Mouse (Mus musculus) neural tube, embryonic 14.5 days (tissue): ENCODE data around the gene D10Jhu81e. TPM values are rescaled to one million over a fixed set of nuclear protein-coding genes. Genes with fewer than 3 reads are reported as not detected.
A peak's percentile ranks its signal among the peaks of the same experiment; 100 is the strongest.

ENCODE experiments used
- ATAC-seq: fragments of 200-750 bp; cut with Nextera tagmentation; 2 replicates; pipeline ENCODE4 v1.8.0; 2017; ENCODE audit warnings: low read depth, mild to moderate bottlenecking, moderate TSS enrichment, moderate library complexity
- H3K27ac ChIP-seq: fragments of 300-500 bp; sonication (generic); 2 replicates; pipeline ENCODE4 v1.5.1; 2014; ENCODE audit warnings: low read depth, mild to moderate bottlenecking, control low read depth, low read length, moderate library complexity, mixed read lengths
- H3K27me3 ChIP-seq: fragments of 300-500 bp; sonication (generic); 2 replicates; pipeline ENCODE4 v1.6.1; 2014; ENCODE audit warnings: low read length; ENCODE audit not compliant: control insufficient read depth, insufficient read depth
- H3K36me3 ChIP-seq: fragments of 300-500 bp; sonication (generic); 2 replicates; pipeline ENCODE4 v1.6.1; 2014; ENCODE audit warnings: low read length, mixed read lengths; ENCODE audit not compliant: control insufficient read depth, insufficient read depth
- H3K4me1 ChIP-seq: fragments of 300-500 bp; sonication (generic); 2 replicates; pipeline ENCODE4 v1.6.1; 2014; ENCODE audit warnings: low read length; ENCODE audit not compliant: control insufficient read depth, insufficient read depth
- H3K4me2 ChIP-seq: fragments of 300-500 bp; sonication (generic); 2 replicates; pipeline ENCODE4 v1.6.1; 2014; ENCODE audit warnings: mild to moderate bottlenecking, low read depth, low read length, control low read depth
- H3K4me3 ChIP-seq: fragments of 300-500 bp; sonication (generic); 2 replicates; pipeline ENCODE4 v1.5.1; 2014; ENCODE audit warnings: low read depth, low read length, control low read depth, mixed read lengths
- H3K9ac ChIP-seq: fragments of 300-500 bp; sonication (generic); replicated peaks from 2 replicates; pipeline ENCODE4 v1.6.1; 2014; ENCODE audit warnings: low read depth, mild to moderate bottlenecking, control low read depth, low read length, mixed read lengths
- H3K9me3 ChIP-seq: fragments of 300-500 bp; sonication (generic); 2 replicates; pipeline ENCODE4 v1.6.1; 2016; ENCODE audit warnings: low read length; ENCODE audit not compliant: control insufficient read depth
- WGBS: fragments of 180-500 bp; shearing (Covaris S2); extraction: QIAGEN DNeasy Blood & Tissue Kit; methylation state at CpG from one replicate; pipeline ENCODE4 v1.1.7; 2014; 5-methylcytosine and 5-hydroxymethylcytosine counted together
- polyA plus RNA-seq: library from polyadenylated mRNA; unstranded; fragments of >200 nt; fragmentation: Nextera tagmentation; extraction: Ambion mirVana; gene quantifications from 2 replicates; pipeline ENCODE4 v1.2.1, GENCODE M21; 2014

Gene D10Jhu81e
- polyA plus RNA-seq, 1 experiment from 2014 or later: 16.0 TPM

DNA sequence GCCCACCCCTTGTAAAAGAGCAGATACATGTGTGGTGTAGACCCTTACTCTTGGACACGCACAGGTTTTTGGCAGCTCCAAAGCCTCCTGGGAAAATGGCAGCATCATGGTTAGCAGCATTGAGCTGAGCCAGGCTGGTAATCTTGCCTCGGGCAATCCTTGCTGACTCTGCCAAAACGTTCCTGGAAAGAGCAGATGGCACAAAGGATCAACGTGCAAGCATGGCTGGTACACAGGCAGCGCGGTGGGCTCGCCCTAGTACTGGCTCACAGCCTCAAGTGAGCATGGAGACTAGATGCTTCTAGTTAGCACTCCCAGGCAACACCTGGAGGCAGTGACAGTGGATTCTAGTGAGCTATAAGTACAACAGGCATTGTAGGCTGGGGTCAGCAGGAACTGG lies 2.2 kb downstream of the D10Jhu81e start:
- ATAC-seq: no peak
- H3K4me2 ChIP-seq: no peak overlapping the region
- H3K4me1 ChIP-seq: peaks cover 15% of the 10 kb centered on the region
- 73% methylated on average over 7 of the region's 7 CpGs for WGBS
- H3K36me3 ChIP-seq: peaks cover 38% of the 10 kb centered on the region
- H3K9me3 ChIP-seq: no peaks in the 10 kb centered on the region
- no peak overlapping the region for H3K9ac ChIP-seq
- no peak overlapping the region for H3K27ac ChIP-seq
- no peaks in the 10 kb centered on the region for H3K27me3 ChIP-seq
- H3K4me3 ChIP-seq: no peak overlapping the region

DNA sequence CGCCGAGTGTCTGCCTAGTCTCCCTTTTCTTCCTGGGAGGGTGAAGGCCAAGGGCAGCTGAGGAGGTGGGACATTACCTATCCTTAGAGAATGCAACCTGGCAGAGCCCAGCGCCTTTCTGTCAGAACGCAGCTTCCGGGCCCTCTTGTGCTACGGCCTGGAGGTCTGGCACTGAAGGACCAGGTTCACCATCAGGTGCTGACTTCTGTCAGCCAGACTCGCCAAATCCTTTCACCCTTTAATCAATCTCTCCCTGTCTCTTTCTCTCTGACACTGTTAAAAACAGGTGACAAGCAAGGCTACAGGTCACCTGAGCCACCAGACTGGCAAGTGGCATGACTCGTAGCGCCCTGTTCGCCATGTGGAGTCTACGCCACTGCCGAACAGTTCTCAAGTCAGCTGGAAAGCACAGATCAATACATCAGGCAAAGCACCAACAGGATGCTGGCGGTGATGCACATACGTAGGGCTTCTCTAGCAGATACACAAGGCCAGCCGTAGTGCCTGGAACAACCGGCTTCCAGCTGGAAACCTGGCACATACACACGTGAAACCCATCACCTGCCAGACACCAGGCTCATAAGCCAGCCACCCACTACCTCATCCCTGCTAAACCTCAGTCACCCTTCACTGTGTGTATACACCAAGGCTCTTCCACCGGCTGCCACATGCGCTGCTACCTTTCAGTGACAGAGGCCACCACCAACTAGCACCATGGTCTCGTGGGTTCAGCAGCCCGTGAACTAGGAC lies 4.2 kb downstream of the D10Jhu81e start:
- Histone ChIP-seq H3K36me3 (peaks cover 34% of the 10 kb centered on the region), H3K4me3 (no peak overlapping the region), H3K9ac (no peak overlapping the region), H3K27me3 (no peaks in the 10 kb centered on the region), H3K9me3 (no peaks in the 10 kb centered on the region), H3K4me1 (peaks cover 15% of the 10 kb centered on the region), H3K4me2 (no peak overlapping the region), H3K27ac (no peak overlapping the region)
- ATAC-seq: no peak
- 92% methylated on average over 21 of the region's 21 CpGs for WGBS

DNA sequence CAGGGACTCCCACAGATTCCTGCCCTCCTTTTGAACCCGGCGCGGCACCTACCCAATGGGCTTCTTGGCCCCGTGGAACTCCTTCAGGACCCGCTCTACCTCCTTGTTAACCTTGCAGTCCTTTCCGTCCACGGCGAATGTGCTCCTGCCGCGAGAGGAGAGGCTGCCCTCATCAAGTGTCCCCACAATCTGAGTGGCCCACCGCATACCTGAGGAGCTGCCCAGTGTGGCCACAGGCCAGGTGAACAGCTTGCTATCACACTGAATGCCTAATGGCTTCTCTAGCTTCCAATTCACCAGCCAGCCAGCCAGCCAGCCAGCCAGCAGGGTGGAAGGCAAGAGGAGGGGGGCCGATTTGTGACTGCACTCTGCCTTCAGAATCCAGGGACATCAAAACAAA lies 4.8 kb downstream of the D10Jhu81e start:
- no peak for ATAC-seq
- Histone ChIP-seq H3K4me2 (no peak overlapping the region), H3K4me3 (no peak overlapping the region), H3K36me3 (peaks cover 34% of the 10 kb centered on the region), H3K9ac (no peak overlapping the region), H3K4me1 (peaks cover 10% of the 10 kb centered on the region), H3K9me3 (no peaks in the 10 kb centered on the region), H3K27ac (no peak overlapping the region), H3K27me3 (no peaks in the 10 kb centered on the region)
- 93% methylated on average over 12 of the region's 12 CpGs for WGBS

DNA sequence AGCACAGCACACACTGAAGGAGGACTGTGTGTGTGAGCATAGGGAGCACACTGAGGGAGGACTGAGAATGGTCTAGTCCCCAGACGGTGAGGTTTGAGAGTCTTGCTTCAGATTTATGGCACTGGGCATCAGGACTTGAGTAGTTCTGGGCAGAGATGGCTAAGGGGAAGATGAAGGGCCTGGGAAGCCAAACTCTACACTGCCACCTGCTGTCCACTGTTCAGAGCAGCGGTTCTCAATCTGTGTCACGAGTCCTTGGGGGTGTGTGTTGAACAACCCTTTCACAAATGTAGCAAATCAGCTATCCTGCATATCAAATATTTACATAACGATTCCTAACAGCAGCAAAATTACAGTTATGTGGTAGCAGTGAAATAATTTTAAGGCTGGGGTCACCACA lies 5.7 kb downstream of the D10Jhu81e start:
- H3K4me2 ChIP-seq: no peak overlapping the region
- no peak for ATAC-seq
- H3K36me3 ChIP-seq: peaks cover 34% of the 10 kb centered on the region
- no peaks in the 10 kb centered on the region for H3K27me3 ChIP-seq
- peaks cover 10% of the 10 kb centered on the region for H3K4me1 ChIP-seq
- no peak overlapping the region for H3K9ac ChIP-seq
- WGBS: 33% methylated on average over 4 of the region's 4 CpGs
- H3K4me3 ChIP-seq: no peak overlapping the region
- H3K9me3 ChIP-seq: no peaks in the 10 kb centered on the region
- no peak overlapping the region for H3K27ac ChIP-seq

DNA sequence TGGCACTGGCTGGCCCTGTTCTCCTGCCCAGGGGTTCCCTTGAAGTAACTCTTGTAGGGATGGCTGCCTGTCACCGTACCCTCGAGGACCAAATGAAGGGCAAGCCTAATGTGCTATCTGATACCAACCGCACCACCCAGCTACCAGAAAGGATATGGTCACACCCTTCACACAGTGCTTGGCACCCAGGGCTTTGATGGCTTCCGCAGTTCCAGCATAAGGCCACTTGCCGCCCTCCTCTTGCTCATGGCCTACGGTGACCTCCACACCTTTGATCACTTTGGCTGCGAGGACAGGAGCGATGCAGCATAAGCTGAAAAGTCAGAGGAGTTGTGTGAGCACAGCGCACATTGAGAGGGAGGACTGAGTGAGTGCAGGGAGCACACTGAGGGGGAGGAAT lies 6.3 kb downstream of the D10Jhu81e start:
- no peak for ATAC-seq
- H3K27me3 ChIP-seq: no peaks in the 10 kb centered on the region
- H3K9ac ChIP-seq: no peak overlapping the region
- H3K4me2 ChIP-seq: no peak overlapping the region
- H3K27ac ChIP-seq: no peak overlapping the region
- H3K4me3 ChIP-seq: no peak overlapping the region
- 95% methylated on average over 9 of the region's 9 CpGs for WGBS
- H3K4me1 ChIP-seq: 0 out of 2 replicates have a peak, but pooled peaks cover 3% of the 10 kb centered on the region
- H3K36me3 ChIP-seq: peaks cover 34% of the 10 kb centered on the region
- no peaks in the 10 kb centered on the region for H3K9me3 ChIP-seq

DNA sequence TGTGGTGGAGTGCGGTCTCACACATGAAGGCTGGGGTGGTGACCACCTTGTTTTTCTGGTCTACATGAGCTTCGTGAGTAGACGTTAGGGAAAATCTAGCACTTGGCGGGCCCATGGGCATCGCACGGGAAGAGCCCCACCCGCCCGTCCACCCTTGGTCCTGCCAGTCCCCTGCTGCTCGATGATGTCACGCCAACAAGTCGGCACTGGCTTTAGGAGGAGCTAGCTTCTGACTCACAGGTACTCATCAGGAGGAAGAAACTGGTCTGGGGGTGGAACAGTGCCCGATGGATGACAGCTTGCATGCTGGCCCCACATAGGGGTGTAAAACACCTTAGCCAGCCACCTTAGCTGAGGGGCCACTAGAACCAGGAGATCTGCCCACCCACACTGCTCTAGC lies 6.9 kb downstream of the D10Jhu81e start:
- no peak for ATAC-seq
- Histone ChIP-seq H3K27ac (no peak overlapping the region), H3K27me3 (no peaks in the 10 kb centered on the region), H3K9me3 (no peaks in the 10 kb centered on the region), H3K4me2 (no peak overlapping the region), H3K9ac (no peak overlapping the region), H3K4me3 (no peak overlapping the region), H3K4me1 (0 out of 2 replicates have a peak, but pooled peaks cover 3% of the 10 kb centered on the region), H3K36me3 (peaks cover 34% of the 10 kb centered on the region)
- 93% methylated on average over 12 of the region's 12 CpGs for WGBS

DNA sequence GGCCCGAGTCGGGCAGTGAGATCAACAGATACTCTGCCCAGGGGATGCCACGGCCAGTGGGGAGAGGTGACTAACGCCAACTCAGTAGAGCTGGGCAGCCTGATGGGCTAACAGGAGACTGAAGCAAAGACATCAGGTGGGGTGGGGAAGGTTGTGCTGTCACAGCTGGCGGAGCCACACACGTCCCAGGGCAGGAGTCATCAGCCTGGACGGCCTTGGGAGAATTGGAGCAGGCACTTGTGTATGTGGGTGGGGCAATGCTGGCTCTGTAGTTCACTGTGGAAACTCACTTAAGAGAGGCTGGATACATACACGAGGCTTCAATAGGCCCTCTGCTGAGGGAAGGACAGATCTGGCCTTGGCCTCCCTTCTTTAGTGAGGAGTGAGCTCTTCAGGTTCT lies 8.5 kb downstream of the D10Jhu81e start:
- 89% methylated on average over 8 of the region's 8 CpGs for WGBS
- Histone ChIP-seq H3K9me3 (no peaks in the 10 kb centered on the region), H3K27ac (no peak overlapping the region), H3K9ac (no peak overlapping the region), H3K4me2 (no peak overlapping the region), H3K36me3 (peaks cover 27% of the 10 kb centered on the region), H3K27me3 (no peaks in the 10 kb centered on the region), H3K4me1 (0 out of 2 replicates have a peak, but pooled peaks cover 3% of the 10 kb centered on the region), H3K4me3 (no peak overlapping the region)
- ATAC-seq: no peak

DNA sequence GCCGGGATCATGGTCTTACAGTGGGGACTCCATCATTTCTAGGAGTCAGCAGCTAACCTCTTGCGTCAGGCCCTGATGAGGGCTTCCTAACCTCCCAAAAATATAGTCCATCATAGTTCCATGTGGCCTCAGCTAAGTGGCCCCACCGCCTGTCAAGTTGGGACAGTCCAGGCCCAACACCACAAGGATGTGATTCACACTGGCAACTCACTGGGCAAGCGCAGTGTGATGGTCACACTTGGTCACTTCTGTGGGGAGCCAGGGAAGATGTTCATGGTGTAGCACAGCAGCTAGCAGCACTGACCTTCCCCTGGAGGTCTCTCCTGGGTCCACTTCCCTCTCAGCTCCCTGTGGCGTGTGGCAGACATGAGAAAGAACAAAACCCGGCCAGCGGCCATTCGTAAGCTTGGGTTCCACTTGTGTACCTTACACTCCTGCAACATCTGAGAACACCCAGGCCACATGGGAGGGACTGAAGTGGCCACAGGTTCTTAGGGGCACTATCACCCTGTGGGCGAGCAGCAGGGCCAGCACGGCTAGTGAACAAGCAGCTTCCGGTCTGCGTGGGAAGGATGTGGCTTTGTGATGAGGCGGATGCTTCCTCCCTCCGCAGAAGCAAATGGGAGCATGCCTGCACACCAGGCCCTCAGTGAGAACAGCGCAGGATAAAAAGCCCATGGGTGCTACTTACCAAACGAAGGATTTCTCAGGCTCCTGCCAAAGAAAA lies 9.1 kb downstream of the D10Jhu81e start:
- Histone ChIP-seq H3K36me3 (peaks cover 27% of the 10 kb centered on the region), H3K4me3 (no peak overlapping the region), H3K27ac (no peak overlapping the region), H3K4me2 (no peak overlapping the region), H3K27me3 (no peaks in the 10 kb centered on the region), H3K4me1 (0 out of 2 replicates have a peak, but pooled peaks cover 3% of the 10 kb centered on the region), H3K9ac (no peak overlapping the region), H3K9me3 (no peaks in the 10 kb centered on the region)
- ATAC-seq: no peak; the same call in 1 of the 2 replicates
- 91% methylated on average over 16 of the region's 16 CpGs for WGBS

DNA sequence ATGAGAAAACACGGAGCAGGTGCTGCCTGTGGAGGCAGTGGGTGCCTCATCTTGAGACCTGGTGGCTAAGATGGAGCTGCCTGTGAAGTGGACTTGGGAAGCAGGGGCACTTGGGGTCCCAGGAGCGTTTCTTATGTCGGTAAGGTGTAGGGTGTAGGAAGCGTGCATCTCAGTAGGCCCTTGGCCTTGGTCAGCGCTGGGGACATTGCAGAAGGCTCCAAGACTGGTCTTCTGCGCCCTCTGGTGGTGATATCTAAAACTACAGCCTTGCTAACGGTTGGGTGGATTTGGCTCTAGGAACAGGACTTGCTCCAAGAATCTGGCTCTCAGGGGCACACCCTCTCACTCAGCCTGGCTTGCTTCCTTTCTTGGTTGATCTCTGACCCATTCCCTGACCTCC lies 9.7 kb downstream of the D10Jhu81e start:
- Histone ChIP-seq H3K4me3 (no peak overlapping the region), H3K27me3 (no peaks in the 10 kb centered on the region), H3K36me3 (peaks cover 27% of the 10 kb centered on the region), H3K9ac (0 out of 2 replicates have a peak overlapping the region, but pooled peaks have one; percentile 21), H3K27ac (no peak overlapping the region), H3K9me3 (no peaks in the 10 kb centered on the region), H3K4me2 (peak overlapping the region; percentile 32), H3K4me1 (0 out of 2 replicates have a peak, but pooled peaks cover 3% of the 10 kb centered on the region)
- WGBS: 3% methylated on average over 7 of the region's 7 CpGs
- peak; percentile 83 for ATAC-seq
